Mouse (Mus musculus): ENCODE results near the gene Cdk17.

Gene Cdk17

GRCm38 (mm10) chr10:93265833-93266232 is 105.2 kb downstream of the Cdk17 start:
- no peak for DNase-seq

- DNase-seq, result no peak
Observed at GRCm38 (mm10) chr10:93266521-93266920, 105.8 kb downstream of the Cdk17 start.

GRCm38 (mm10) chr10:93267509-93267908 is 106.8 kb downstream of the Cdk17 start:
- DNase-seq, result no peak

- DNase-seq, result no peak
Observed at GRCm38 (mm10) chr10:93268339-93268738, 107.7 kb downstream of the Cdk17 start.

GRCm38 (mm10) chr10:93269744-93270143 is 109.1 kb downstream of the Cdk17 start:
- DNase-seq, result no peak

- DNase-seq, result no peak
Observed at GRCm38 (mm10) chr10:93270889-93271460, 110.3 kb downstream of the Cdk17 start.

GRCm38 (mm10) chr10:93271831-93272230 is 111.2 kb downstream of the Cdk17 start:
- peak; percentile 51 to 60 for DNase-seq

- peak; percentile 71 to 72 for DNase-seq
Observed at GRCm38 (mm10) chr10:93272986-93273982, 112.6 kb downstream of the Cdk17 start.

- DNase-seq, result no peak
Observed at GRCm38 (mm10) chr10:93274277-93274696, 113.6 kb downstream of the Cdk17 start.

- DNase-seq, result no peak
Observed at GRCm38 (mm10) chr10:93275212-93276136, 114.8 kb downstream of the Cdk17 start.

- DNase-seq, result peak; percentile 76 to 79
Observed at GRCm38 (mm10) chr10:93276349-93276763, 115.7 kb downstream of the Cdk17 start.

GRCm38 (mm10) chr10:93276857-93277256 is 116.2 kb downstream of the Cdk17 start:
- DNase-seq, result no peak

- DNase-seq, result no peak
Observed at GRCm38 (mm10) chr10:93278361-93278760, 117.7 kb downstream of the Cdk17 start.

GRCm38 (mm10) chr10:93279062-93279461 is 118.4 kb downstream of the Cdk17 start:
- no peak for DNase-seq

GRCm38 (mm10) chr10:93280586-93280985 is 119.9 kb downstream of the Cdk17 start:
- no peak for DNase-seq

GRCm38 (mm10) chr10:93281092-93281491 is 120.4 kb downstream of the Cdk17 start:
- no peak for DNase-seq

- DNase-seq, result peak; percentile 78 to 84
Observed at GRCm38 (mm10) chr10:93282526-93282964, 121.9 kb downstream of the Cdk17 start.

GRCm38 (mm10) chr10:93283258-93283657 is 122.6 kb downstream of the Cdk17 start:
- DNase-seq, result no peak

GRCm38 (mm10) chr10:93285489-93285888 is 124.8 kb downstream of the Cdk17 start:
- DNase-seq, result peak in 1 of 2 experiments; percentile 47

GRCm38 (mm10) chr10:93287551-93288145 is 127.0 kb downstream of the Cdk17 start:
- DNase-seq, result no peak

- DNase-seq, result peak; percentile 46 to 62
Observed at GRCm38 (mm10) chr10:93288336-93288735, 127.7 kb downstream of the Cdk17 start.

GRCm38 (mm10) chr10:93289404-93289803 is 128.7 kb downstream of the Cdk17 start:
- no peak for DNase-seq
